Mouse (Mus musculus): ENCODE results near the gene Frrs1. TPM values are rescaled to one million over a fixed set of nuclear protein-coding genes. Genes with fewer than 3 reads are reported as not detected.

The Frrs1 gene
- total and polyA plus RNA-seq, 3 experiments, result 2.4 to 3.6 (median 3.2) TPM

GRCm38 (mm10) chr3:116923042-116923441 lies 63.8 kb downstream of the Frrs1 start:
- H3K4me1 ChIP-seq (ENCODE audit: control insufficient read depth, insufficient read depth, low read length), result peaks cover 2% of the 10 kb centered on the region
- no peaks in the 10 kb centered on the region; the same call in 1 of the 2 replicates for H3K79me2 ChIP-seq (replicated peaks; ENCODE audit: control insufficient read depth, insufficient read depth, low read length)
- peak overlapping the region; percentile 1; the same call in 1 of the 2 replicates for H3K27ac ChIP-seq
- 88% methylated on average over 12 of the region's 12 CpGs for WGBS
- H3K36me3 ChIP-seq (ENCODE audit: control insufficient read depth, insufficient read depth, low read length), result peaks cover 32% of the 10 kb centered on the region
- H3K9ac ChIP-seq (ENCODE audit: low read depth, low read length), result no peak overlapping the region
- H3K27me3 ChIP-seq (ENCODE audit: control insufficient read depth, insufficient read depth, low read length), result no peaks in the 10 kb centered on the region
- no peak for DNase-seq
- no peak overlapping the region for H3K4me3 ChIP-seq
- intact Hi-C loops (cut with DNase I), result loop anchor here (5.0 kb wide), 2 partner anchors 99 to 144 kb away; no protein-coding TSS in a partner anchor
- TF ChIP-seq CTCF (IDR thresholded peaks at IDR 0.05), result no peak
- TF ChIP-seq EP300 (IDR thresholded peaks at IDR 0.05; ENCODE audit: insufficient read depth, low read depth, low read length), result no peak
- no peak for TF ChIP-seq POLR2A (IDR thresholded peaks at IDR 0.05; ENCODE audit: insufficient read depth, low read depth, low read length)

- H3K4me1 ChIP-seq (ENCODE audit: control insufficient read depth, insufficient read depth, low read length), result peaks cover 2% of the 10 kb centered on the region
- H3K27me3 ChIP-seq (ENCODE audit: control insufficient read depth, insufficient read depth, low read length), result no peaks in the 10 kb centered on the region
- no peak overlapping the region for H3K9ac ChIP-seq (ENCODE audit: low read depth, low read length)
- H3K27ac ChIP-seq, result peak overlapping the region; percentile 29
- intact Hi-C loops (cut with DNase I), result no loop called here
- H3K36me3 ChIP-seq (ENCODE audit: control insufficient read depth, insufficient read depth, low read length), result peaks cover 35% of the 10 kb centered on the region
- no peak overlapping the region for H3K4me3 ChIP-seq
- 43% methylated on average over 4 of the region's 4 CpGs for WGBS
- peak in 1 of 2 experiments; percentile 56 for DNase-seq
- TF ChIP-seq POLR2A (IDR thresholded peaks at IDR 0.05; ENCODE audit: insufficient read depth, low read depth, low read length) (no peak), CTCF (IDR thresholded peaks at IDR 0.05) (no peak), EP300 (IDR thresholded peaks at IDR 0.05; ENCODE audit: insufficient read depth, low read depth, low read length) (peak; percentile 72)
- H3K79me2 ChIP-seq (replicated peaks; ENCODE audit: control insufficient read depth, insufficient read depth, low read length), result no peaks in the 10 kb centered on the region; the same call in 1 of the 2 replicates
Observed at GRCm38 (mm10) chr3:116928994-116929393, 69.7 kb downstream of the Frrs1 start.

GRCm38 (mm10) chr3:116933158-116933557 lies 73.9 kb downstream of the Frrs1 start:
- Histone ChIP-seq H3K4me3 (no peak overlapping the region), H3K27me3 (ENCODE audit: control insufficient read depth, insufficient read depth, low read length) (no peaks in the 10 kb centered on the region), H3K79me2 (replicated peaks; ENCODE audit: control insufficient read depth, insufficient read depth, low read length) (peaks cover 2% of the 10 kb centered on the region; the same call in 1 of the 2 replicates), H3K4me1 (ENCODE audit: control insufficient read depth, insufficient read depth, low read length) (peaks cover 7% of the 10 kb centered on the region), H3K27ac (no peak overlapping the region), H3K36me3 (ENCODE audit: control insufficient read depth, insufficient read depth, low read length) (peaks cover 52% of the 10 kb centered on the region), H3K9ac (ENCODE audit: low read depth, low read length) (no peak overlapping the region)
- TF ChIP-seq POLR2A (IDR thresholded peaks at IDR 0.05; ENCODE audit: insufficient read depth, low read depth, low read length) (no peak), CTCF (IDR thresholded peaks at IDR 0.05) (no peak), EP300 (IDR thresholded peaks at IDR 0.05; ENCODE audit: insufficient read depth, low read depth, low read length) (no peak)
- 78% methylated on average over 1 of the region's 1 CpGs for WGBS
- intact Hi-C loops (cut with DNase I), result no loop called here
- no peak for DNase-seq

GRCm38 (mm10) chr3:116936934-116937691 lies 77.8 kb downstream of the Frrs1 start:
- H3K79me2 ChIP-seq (replicated peaks; ENCODE audit: control insufficient read depth, insufficient read depth, low read length), result peaks cover 2% of the 10 kb centered on the region; the same call in 1 of the 2 replicates
- 81% methylated on average over 4 of the region's 4 CpGs for WGBS
- intact Hi-C loops (cut with DNase I), result no loop called here

GRCm38 (mm10) chr3:116940804-116941558 lies 81.7 kb downstream of the Frrs1 start:
- 40% methylated on average over 10 of the region's 10 CpGs for WGBS
- peak overlapping the region; percentile 44 for H3K27ac ChIP-seq
- H3K4me3 ChIP-seq, result no peak overlapping the region
- no peaks in the 10 kb centered on the region for H3K27me3 ChIP-seq (ENCODE audit: control insufficient read depth, insufficient read depth, low read length)
- peaks cover 66% of the 10 kb centered on the region for H3K36me3 ChIP-seq (ENCODE audit: control insufficient read depth, insufficient read depth, low read length)
- intact Hi-C loops (cut with DNase I), result no loop called here
- peaks cover 19% of the 10 kb centered on the region for H3K4me1 ChIP-seq (ENCODE audit: control insufficient read depth, insufficient read depth, low read length)
- no peak for DNase-seq
- peak; percentile 11; the same call in 1 of the 2 replicates for TF ChIP-seq CTCF (IDR thresholded peaks at IDR 0.05)
- TF ChIP-seq EP300 (IDR thresholded peaks at IDR 0.05; ENCODE audit: insufficient read depth, low read depth, low read length), result no peak
- H3K9ac ChIP-seq (ENCODE audit: low read depth, low read length), result no peak overlapping the region; the same call in 1 of the 2 replicates
- peaks cover 7% of the 10 kb centered on the region; the same call in 1 of the 2 replicates for H3K79me2 ChIP-seq (replicated peaks; ENCODE audit: control insufficient read depth, insufficient read depth, low read length)

More at GRCm38 (mm10) chr3:116936934-116937691, 77.8 kb downstream of the Frrs1 start:
- Histone ChIP-seq H3K4me1 (ENCODE audit: control insufficient read depth, insufficient read depth, low read length) (peaks cover 13% of the 10 kb centered on the region), H3K36me3 (ENCODE audit: control insufficient read depth, insufficient read depth, low read length) (peaks cover 52% of the 10 kb centered on the region), H3K4me3 (no peak overlapping the region), H3K9ac (ENCODE audit: low read depth, low read length) (no peak overlapping the region), H3K27me3 (ENCODE audit: control insufficient read depth, insufficient read depth, low read length) (no peaks in the 10 kb centered on the region), H3K27ac (no peak overlapping the region)
- no peak for DNase-seq
- TF ChIP-seq CTCF (IDR thresholded peaks at IDR 0.05) (no peak), EP300 (IDR thresholded peaks at IDR 0.05; ENCODE audit: insufficient read depth, low read depth, low read length) (no peak), POLR2A (IDR thresholded peaks at IDR 0.05; ENCODE audit: insufficient read depth, low read depth, low read length) (no peak)
